Mouse (Mus musculus) T-helper 17 cell (primary cell): ENCODE measurements at regions not wholly inside any gene's neighbourhood (a gene's known extent, or its start where the extent isn't known, plus 50 kb on each side); places are given as distances from the start of the nearest gene placed in this dataset.

Experiments used
- in situ Hi-C, 2 experiments: fragments of 300-600 bp; cut with MboI, MseI; formaldehyde crosslinking; loops; 1 replicate in 1 of 2; 2 replicates in 1 of 2; pipeline ENCODE4 v1.15.1; 2025; ENCODE audit warnings: high pct_unique_total_duplicates in 2 of 2

- in situ Hi-C loops: loop anchor here (10.0 kb wide), 2 partner anchors 64 to 1664 kb away; no protein-coding TSS in a partner anchor
Measured at GRCm38 (mm10) chr19:13980988-13981630, 67.8 kb downstream of the Olfr1505 start.

GRCm38 (mm10) chr19:13982823-13983222 lies 69.5 kb downstream of the Olfr1505 start:
- in situ Hi-C loops: loop anchor here (10.0 kb wide), 2 partner anchors 62 to 1662 kb away; no protein-coding TSS in a partner anchor
